Mouse (Mus musculus): ENCODE results near the gene Drc7.
A peak's percentile ranks its signal among the peaks of the same experiment; 100 is the strongest.

Drc7 gene

GRCm38 (mm10) chr8:95059812-95060533 lies 5.1 kb downstream of the Drc7 start:
- DNase-seq (ENCODE audit: low read depth, low spot score): no peak

- DNase-seq (ENCODE audit: low read depth, low spot score): no peak
Observed at GRCm38 (mm10) chr8:95064531-95064930, 9.6 kb downstream of the Drc7 start.

- DNase-seq (ENCODE audit: low read depth, low spot score): peak; percentile 92
Observed at GRCm38 (mm10) chr8:95067582-95067981, 12.7 kb downstream of the Drc7 start.

- no peak for DNase-seq (ENCODE audit: low read depth, low spot score)
Observed at GRCm38 (mm10) chr8:95075504-95075903, 20.6 kb downstream of the Drc7 start.

- no peak for DNase-seq (ENCODE audit: low read depth, low spot score)
Observed at GRCm38 (mm10) chr8:95076151-95076550, 21.2 kb downstream of the Drc7 start.

- DNase-seq (ENCODE audit: low read depth, low spot score): no peak
Observed at GRCm38 (mm10) chr8:95078055-95078454, 23.2 kb downstream of the Drc7 start.

GRCm38 (mm10) chr8:95079305-95079704 lies 24.4 kb downstream of the Drc7 start:
- DNase-seq (ENCODE audit: low read depth, low spot score): no peak

- peak; percentile 100 for DNase-seq (ENCODE audit: low read depth, low spot score)
Observed at GRCm38 (mm10) chr8:95080381-95081341, 25.8 kb downstream of the Drc7 start, which contains the start of gene Katnb1. TSS of gene Katnb1 (plus strand) at chr8:95081186.

- DNase-seq (ENCODE audit: low read depth, low spot score): peak; percentile 44
Observed at GRCm38 (mm10) chr8:95081650-95082049, 26.7 kb downstream of the Drc7 start.

GRCm38 (mm10) chr8:95084261-95084660 lies 29.4 kb downstream of the Drc7 start:
- DNase-seq (ENCODE audit: low read depth, low spot score): no peak

- peak; percentile 72 for DNase-seq (ENCODE audit: low read depth, low spot score)
Observed at GRCm38 (mm10) chr8:95084744-95085431, 30.0 kb downstream of the Drc7 start.

GRCm38 (mm10) chr8:95085432-95086141 lies 30.7 kb downstream of the Drc7 start:
- DNase-seq (ENCODE audit: low read depth, low spot score): no peak

GRCm38 (mm10) chr8:95093574-95093973 lies 38.7 kb downstream of the Drc7 start:
- no peak for DNase-seq (ENCODE audit: low read depth, low spot score)

GRCm38 (mm10) chr8:95099009-95099408 lies 44.1 kb downstream of the Drc7 start:
- peak; percentile 74 for DNase-seq (ENCODE audit: low read depth, low spot score)

GRCm38 (mm10) chr8:95101972-95102371 lies 47.1 kb downstream of the Drc7 start:
- DNase-seq (ENCODE audit: low read depth, low spot score): no peak

GRCm38 (mm10) chr8:95107306-95107705 lies 52.4 kb downstream of the Drc7 start:
- DNase-seq (ENCODE audit: low read depth, low spot score): no peak

GRCm38 (mm10) chr8:95112594-95112993 lies 57.7 kb downstream of the Drc7 start:
- no peak for DNase-seq (ENCODE audit: low read depth, low spot score)

GRCm38 (mm10) chr8:95113108-95113507 lies 58.2 kb downstream of the Drc7 start:
- no peak for DNase-seq (ENCODE audit: low read depth, low spot score)

GRCm38 (mm10) chr8:95113750-95114149 lies 58.8 kb downstream of the Drc7 start:
- peak; percentile 71 for DNase-seq (ENCODE audit: low read depth, low spot score)

GRCm38 (mm10) chr8:95123455-95123854 lies 68.6 kb downstream of the Drc7 start:
- peak; percentile 76 for DNase-seq (ENCODE audit: low read depth, low spot score)

GRCm38 (mm10) chr8:95126497-95126896 lies 71.6 kb downstream of the Drc7 start:
- no peak for DNase-seq (ENCODE audit: low read depth, low spot score)
